Mouse (Mus musculus): ENCODE measurements around the gene Smarcd1.
"Not testable (repeated sequence)": the region's sequence is repeated elsewhere in the genome, so short reads cannot be mapped to it uniquely, and the experiment has no call there.

The Smarcd1 gene

DNA sequence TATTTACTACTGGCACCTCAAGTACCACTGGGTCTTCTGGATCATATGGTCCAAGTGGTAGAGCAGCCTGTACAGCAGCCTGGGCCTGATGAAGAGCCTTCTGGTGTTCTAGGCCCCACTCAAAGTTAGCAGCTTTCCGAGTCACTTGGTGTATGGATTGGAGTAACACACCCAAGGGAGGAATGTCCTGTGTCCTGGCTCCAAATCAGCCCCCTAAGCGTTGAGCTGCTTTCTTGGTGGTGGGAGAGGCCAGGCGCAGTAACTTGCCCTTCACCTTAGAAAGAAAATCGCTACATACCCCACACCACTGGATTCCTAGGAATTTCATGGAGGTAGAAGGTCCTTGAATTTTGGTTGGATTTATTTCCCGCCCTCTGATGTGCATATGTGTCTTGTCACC lies 17.8 kb upstream of the Smarcd1 start:
- DNase-seq (ENCODE audit: low read depth, low spot score): peak; percentile 75

DNA sequence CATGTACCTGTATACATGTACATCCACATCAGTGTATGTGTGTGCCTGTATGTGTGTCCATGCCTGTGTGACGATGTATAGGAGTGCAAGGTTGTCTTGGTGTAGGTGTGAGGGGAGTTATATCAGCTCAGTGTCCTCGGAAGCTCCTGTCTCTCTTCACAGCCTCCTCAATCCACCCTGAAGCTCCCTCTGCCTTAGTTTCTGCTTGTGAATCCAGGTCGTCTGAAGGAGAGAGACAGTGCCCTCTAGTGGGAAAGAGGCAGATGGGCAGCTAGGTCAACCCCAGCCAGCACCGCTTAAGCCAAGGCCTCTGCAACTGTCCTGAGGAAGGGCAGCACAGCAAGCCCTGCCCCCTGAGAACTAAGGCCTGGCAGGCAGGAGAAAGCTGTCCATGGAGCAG lies 13.2 kb upstream of the Smarcd1 start:
- peak; percentile 80 for DNase-seq (ENCODE audit: low read depth, low spot score)

DNA sequence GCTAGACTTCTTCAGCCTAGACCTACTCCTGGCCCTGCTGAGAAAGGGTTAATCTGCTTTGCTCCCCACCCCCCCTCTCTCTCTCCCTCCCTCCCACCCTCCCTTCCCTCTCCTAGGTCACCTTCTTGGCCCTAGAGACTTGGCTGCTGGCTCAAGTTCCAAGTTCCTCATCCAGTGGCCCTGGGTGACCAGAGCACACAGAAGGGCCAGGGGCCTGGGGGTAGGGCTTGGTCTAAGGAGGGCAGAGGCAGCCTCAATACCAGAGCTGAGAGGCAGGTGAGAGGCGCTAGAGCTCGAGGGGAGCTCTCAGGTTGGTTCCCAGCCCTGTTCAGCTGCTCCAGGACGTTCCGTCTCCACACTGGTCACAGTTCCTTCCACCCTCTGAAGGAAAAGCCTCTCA lies 11.0 kb upstream of the Smarcd1 start:
- DNase-seq (ENCODE audit: low read depth, low spot score): no peak

DNA sequence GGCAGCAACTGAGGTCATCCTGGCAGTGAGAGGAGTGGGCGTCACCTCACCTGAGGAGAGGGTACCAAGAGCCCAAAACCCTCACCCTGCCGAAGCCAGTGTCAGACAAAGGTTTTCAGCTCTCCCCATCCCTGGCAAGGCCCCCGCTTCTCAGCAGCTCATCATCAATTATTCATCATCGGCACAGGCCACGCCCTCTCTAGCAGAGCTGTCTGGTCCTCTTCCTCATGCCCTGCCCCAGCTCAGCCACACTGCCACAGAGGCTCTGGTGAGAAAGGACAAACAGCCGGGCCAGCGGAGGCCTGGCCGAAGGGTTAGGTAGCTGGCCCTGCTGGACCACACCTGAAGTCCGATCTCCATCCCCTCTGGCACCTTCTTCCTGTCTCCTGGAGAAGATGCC lies 10.0 kb upstream of the Smarcd1 start:
- no peak for DNase-seq (ENCODE audit: low read depth, low spot score)

DNA sequence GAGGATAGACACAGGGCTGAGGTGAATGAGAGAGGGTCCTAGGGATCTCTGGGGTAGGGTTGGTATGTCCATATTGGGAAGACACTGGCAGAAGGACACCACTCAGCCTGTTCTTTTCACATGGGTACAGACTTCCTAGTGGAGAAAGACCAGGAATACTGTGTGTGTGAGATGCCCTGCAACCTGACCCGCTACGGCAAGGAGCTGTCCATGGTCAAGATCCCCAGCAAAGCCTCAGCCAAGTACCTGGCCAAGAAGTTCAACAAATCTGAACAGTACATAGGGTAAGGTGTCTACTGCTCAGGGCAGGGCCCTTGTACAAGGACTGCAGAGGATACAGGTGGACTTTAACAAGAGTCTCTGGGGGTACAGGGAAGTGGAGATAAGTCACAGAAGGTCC lies 4.6 kb upstream of the Smarcd1 start:
- no peak for DNase-seq (ENCODE audit: low read depth, low spot score)

DNA sequence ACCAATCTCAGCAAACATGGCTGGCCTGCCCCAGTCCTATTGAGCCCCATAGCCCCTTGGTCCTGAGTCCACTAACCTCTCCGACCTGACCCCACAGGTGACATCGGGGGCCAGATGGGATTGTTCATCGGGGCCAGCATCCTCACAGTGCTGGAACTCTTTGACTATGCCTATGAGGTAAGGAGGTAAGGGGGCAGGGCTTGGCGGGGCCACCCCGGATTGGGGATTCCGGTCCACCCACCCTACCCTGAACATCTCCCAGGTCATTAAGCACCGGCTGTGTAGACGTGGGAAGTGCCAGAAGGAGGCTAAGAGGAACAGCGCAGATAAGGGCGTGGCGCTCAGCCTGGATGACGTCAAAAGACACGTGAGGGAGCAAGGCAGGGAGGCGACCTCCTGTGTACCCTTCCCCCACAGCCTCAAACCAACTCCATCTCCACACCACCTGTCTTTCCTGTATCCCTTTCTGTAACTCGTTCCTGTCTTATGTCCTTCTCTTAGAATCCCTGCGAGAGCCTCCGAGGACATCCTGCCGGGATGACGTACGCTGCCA lies 3.3 kb upstream of the Smarcd1 start:
- no peak for DNase-seq (ENCODE audit: low read depth, low spot score)

DNA sequence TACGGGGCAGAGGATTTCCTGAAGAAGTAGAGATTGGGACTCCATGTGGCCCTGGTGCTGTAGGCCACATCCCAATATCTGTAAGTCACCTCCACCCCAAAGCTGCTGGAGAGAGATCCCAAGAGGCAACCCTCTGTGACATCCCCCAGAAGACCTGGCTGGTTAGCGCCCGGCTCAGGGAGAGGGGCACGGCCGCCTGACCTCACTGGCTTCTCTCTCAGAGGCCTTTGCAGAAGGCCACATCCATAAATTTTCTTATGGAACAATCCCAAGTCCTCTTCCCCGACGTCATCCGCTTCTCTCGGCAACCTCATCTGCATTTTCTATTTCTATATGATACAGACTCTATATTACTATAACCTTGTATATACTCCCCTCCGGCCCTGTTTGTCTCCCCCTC lies 2.2 kb upstream of the Smarcd1 start:
- DNase-seq (ENCODE audit: low read depth, low spot score): no peak

DNA sequence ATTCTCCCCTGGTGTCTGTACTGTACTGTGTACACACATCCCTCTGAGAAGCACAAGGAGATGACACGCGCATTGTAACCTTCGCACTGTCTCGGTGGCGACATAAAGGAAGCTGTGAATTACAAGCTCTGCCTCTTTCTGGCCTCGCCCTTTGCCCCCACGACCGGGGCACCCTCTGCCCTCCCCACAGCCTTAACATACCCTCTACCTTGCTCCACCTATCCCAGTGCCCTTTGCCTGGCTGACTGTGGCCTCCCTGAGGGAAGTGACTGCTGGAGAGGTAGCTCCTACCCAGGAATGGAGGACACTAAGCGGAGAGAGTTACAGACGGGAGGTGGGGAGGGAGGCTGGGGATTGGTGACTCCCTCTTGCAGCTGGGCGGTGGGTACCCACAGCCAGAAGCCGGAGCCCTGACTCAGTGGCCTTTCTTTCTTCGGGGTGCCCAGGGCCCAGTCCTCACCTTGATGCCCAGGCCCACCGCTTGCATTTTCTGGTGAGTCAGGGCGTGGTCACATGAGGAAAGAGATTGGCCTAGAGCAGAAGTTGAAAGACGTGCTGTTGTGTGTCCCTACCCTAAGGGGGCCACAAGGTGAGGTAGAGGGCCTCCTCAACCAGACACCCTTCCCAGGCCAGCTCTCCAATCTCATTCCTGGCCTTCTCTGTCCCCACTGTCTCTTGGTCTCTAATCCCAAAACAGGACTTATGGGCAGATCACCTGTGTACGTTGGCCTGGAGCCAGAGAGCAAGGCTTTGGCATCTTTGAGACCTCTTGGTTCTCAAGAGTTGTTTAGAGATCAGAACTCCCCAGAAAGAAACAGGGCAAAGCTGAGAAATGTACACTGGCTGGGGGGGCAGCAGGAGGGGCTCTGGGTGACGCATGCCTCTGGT lies 1.5 kb upstream of the Smarcd1 start:
- DNase-seq (ENCODE audit: low read depth, low spot score): no peak

DNA sequence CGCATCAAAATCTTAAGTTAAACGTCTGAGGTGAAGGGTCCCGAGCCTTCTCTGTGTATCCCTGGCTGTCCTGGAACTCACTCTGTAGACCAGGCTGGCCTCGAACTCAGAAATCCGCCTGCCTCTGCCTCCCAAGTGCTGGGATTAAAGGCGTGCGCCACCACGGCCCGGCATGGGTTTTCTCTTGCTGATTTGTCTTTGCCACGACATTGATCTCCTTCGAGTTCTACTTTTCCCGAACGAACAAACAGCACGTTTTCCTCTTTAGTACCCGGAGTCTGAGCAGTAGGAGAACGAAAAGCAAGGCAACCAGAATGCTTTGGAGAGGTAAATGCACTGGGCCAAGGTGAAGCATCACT lies 310 bp upstream of the Smarcd1 start:
- not testable (repeated sequence) for DNase-seq (ENCODE audit: low read depth, low spot score)

DNA sequence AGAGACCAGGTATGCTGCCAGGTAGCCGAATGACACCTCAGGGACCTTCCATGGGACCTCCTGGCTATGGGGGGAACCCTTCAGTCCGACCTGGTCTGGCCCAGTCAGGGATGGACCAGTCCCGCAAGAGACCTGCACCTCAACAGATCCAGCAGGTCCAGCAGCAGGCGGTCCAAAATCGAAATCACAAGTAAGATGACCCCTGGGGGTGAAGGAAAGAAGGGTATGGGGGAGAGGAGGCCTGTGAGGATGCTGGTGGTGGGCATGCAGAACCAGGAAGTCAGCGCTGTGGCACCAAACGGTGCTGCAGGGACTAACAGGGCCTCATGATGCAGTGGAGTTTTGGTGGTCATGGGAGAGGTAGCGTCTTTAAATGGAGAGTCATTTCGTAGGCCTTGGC lies 1.2 kb downstream of the Smarcd1 start:
- no peak for DNase-seq (ENCODE audit: low read depth, low spot score)

DNA sequence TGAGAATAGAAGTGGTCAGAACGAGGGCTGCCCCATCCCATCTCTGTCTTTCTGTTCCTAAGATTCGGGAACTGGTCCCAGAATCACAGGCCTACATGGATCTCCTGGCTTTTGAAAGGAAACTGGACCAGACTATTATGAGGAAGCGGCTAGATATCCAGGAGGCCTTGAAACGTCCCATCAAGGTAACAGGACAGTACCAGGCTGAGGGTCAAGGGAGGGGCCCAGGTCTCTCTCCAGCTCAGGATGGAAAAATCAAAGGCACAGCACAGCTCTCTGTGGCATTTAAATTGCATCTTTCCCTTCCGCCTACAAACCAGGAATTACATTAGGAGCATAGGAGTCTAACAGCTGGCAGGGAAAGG lies 1.7 kb downstream of the Smarcd1 start:
- no peak for DNase-seq (ENCODE audit: low read depth, low spot score)

DNA sequence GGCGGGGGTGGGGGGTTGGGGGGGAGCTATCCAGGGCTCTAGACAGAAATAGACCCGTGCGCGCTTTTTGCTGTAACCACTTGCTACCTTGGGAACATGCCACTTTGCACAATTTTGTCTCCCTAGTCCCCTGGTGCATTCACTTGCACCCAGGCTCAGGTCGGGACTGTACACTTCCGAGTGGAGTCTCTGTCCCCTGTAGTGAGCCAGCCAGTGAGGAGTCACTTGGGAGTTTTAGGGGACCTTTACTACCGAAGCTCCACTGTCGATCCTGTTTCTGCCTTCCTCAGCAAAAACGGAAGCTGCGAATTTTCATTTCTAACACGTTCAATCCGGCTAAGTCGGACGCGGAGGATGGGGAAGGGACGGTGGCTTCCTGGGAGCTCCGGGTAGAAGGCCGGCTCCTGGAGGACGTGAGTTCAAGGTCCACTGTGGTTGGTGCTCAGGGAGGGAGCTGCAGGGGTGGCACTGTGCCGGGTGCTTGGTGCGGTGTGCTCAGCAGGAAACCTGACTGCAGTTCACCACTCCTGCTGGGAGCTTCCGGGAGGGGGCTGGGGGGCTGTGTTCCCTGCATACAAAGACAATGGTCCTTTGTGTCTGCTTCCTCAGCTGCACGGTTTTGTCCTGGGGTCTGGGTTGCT lies 2.2 kb downstream of the Smarcd1 start:
- DNase-seq (ENCODE audit: low read depth, low spot score): peak; percentile 75

DNA sequence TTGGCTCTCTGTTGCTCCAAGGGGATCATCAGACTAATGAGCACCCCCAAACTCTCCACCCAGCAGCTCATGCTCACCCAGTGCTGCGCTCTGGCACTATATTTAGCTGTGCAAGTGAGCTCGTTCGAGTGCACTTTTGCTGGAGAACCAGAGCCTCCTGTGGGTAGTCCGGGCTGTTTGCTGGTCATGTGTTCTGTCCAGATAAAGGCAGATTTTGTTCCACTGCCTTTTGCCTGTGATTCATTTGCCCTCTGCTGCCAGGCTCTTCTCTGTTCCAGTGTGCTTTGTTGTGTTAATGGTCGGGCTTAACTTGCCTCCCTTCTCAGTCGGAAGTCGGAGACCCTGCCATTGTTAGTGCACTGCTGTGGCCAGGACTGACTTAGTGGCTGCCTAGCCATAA lies 3.0 kb downstream of the Smarcd1 start:
- peak; percentile 87 for DNase-seq (ENCODE audit: low read depth, low spot score)

DNA sequence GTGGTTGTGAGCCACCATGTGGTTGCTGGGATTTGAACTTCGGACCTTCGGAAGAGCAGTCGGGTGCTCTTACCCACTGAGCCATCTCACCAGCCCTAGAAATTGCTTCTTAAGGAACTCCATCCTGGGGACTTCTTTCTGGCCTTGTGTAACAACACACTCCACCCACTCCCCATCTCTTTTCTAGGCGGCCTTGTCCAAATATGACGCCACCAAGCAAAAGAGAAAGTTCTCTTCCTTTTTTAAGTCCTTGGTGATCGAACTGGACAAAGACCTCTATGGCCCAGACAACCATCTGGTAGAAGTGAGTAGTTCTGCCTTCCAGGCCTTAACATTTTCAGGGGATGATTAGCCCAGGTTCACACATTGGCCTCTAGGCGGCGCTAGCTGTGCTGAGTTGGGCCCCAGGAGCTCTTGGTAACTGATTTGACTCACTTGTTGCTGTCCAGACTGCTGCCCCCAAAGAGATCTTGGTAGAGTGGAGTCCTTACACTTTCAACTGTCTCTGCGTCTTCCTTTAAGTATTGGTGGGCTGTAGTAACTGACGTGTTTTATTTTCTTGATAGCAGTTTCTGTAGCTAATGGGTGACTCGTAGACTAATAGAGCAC lies 3.6 kb downstream of the Smarcd1 start, which contains the start of gene Gm17349:
TSS of gene Gm17349 (minus strand) at position 51 of the 609 bp plus-strand sequence.
- peak; percentile 89 for DNase-seq (ENCODE audit: low read depth, low spot score)

DNA sequence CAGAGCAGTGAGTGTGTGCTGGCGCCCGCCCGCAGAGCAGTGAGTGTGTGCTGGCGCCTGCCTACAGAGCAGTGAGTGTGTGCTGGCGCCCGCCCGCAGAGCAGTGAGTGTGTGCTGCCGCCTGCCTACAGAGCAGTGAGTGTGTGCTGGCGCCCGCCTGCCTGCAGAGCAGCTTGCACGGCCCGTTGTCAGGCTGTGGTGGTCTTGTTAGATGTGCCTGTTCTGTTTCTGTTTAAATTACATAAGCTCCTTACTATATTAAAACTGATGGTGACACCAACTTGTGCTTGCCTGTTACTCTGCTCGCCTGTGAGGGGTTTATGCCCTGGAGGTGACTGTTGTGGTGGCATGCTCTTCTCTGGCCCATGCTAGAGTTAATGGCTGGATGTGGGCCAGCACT lies 6.2 kb downstream of the Smarcd1 start:
- DNase-seq (ENCODE audit: low read depth, low spot score): peak; percentile 50

DNA sequence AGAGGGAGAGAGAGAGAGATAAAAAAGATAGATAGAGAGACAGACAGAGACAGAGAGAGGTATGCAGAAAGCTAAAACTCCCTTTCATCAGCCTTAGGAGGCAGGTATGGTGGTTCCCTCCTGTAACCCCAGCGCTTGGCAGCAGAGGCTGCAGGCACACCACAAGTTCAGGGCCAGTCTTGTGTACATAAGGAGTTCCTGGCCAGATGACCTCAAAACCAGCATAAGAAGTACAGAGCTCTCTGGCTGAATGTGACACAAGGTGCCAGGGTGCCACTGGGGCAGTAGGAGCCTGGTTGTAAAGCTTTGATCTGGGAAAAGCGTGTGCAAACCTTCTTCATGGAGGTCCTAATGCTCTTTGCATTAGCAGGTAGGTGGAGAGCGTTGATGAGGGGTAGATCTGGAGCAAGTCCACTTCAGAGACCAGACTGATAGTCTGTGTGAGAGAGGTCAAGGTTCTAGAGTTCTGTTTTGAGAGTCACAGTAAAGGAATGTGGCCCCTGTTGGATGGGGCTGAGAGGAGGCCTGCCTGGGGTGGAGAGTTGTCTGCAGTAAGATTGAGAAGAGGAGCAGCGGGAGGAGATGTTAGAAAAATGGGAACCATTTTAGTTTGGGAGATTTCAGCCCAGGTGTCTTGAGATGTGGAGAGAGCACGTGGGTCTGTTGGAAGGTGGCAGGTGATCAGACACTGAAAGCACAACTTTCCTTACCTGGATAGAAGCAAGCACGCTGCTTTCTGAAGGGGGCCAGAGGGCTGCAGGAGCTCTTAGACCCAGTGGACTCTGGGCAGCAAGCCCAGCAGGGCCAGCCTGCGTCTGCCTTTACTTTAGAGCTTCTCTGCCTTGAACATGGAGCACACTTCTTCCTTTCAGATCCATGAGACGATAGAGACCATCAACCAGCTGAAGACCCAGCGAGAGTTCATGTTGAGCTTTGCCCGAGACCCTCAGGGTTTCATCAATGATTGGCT lies 8.6 kb downstream of the Smarcd1 start:
- no peak for DNase-seq (ENCODE audit: low read depth, low spot score)

DNA sequence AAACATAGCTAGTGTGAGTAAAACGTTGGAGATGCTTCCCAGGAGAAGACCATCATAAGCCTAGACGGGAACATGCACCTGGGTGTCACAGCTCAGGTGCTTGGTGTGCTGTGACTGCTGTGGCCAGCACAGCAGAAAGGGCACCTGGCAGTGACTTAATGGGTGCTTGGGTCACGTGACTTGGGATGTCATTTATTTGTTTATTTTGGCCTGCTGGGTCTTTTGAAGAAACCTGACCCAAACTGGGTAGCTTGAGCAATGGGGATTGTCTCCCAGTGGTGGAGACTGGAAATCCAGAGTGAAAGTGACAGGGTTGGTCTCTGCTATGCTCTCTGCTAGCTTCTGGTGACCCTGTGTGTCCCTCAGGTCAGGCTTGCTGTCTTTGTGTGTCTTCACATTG lies 9.6 kb downstream of the Smarcd1 start:
- DNase-seq (ENCODE audit: low read depth, low spot score): no peak

DNA sequence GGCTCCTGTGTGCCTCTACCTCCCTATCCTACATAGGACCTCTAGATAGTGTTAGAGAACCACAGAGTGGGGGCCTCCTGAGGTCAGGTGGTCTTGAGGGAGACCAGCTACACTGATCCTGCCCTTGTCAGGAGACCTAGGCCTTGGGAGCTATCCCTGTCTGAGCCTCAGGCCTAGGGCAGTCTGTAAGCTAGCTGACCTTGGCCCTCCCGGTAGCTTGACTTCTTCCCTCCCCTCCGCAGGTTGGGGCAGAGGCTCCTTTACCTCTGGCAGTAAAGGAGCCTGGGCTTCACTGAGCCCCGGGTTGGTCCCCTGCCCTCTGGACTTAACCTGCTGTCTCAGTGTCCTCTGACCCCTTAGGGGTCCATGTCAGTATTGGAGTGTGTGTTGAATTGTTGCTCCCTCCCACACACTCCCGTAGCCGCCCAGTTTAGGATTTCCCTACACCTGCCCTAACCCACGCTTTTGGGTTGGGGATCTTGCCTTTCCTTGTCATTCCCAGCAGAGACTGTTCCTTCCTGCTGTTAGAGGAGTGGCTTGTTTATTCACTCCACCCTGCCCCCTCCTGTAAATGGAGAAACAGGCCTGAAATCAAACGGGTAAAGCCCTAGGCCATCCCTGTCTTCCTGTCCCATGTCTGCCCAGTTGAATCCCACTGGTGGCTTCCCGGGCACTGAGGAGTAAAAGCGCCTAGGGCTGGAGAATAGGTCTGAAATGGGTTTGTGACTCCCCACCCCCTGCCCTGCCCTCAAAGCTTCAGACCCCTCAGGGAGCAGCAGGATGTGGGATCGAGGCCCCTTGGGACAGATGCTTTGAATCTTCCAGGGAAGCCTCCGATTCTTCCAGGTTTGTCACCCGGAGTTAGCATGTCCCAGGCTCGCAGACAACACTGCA lies 11.0 kb downstream of the Smarcd1 start:
- DNase-seq (ENCODE audit: low read depth, low spot score): peak; percentile 63

DNA sequence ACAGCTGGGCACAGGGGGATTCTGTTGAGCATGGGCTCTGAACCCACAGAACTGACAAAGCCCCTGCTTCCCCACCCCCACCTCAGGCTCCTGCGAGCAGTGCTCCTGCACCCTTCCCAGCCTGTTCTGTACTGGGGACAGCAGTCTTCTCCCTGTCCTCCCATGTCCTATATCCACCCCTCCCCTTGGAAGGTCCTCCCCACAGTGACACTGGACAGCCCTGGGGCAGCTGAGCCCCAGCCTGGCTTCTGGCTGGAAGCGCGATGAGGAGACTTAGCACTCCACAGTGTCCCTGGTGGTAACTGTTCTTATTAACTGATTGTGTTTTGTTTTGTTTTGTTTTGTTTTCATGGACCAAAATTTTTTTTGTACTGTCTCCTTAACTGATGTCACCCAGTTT lies 11.6 kb downstream of the Smarcd1 start:
- DNase-seq (ENCODE audit: low read depth, low spot score): no peak

DNA sequence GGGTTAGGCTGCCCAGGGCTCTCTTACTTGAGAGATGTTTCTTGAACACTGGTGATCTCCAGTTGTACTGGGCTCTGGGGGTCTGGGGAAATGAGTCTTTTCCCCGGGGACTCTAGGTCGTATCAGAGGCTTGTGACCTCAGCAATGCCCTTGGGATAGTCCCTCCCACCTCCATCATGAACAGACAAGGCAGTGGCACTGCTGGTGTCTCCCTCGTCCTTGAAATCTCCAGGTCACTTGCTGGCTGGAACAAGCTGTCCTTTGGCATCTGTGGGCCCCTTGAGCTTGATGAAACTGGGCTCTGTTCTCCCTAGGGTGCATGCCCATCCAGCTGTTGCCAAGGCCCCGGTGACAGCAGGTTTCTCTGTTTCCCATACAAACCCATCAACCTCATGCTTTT lies 12.3 kb downstream of the Smarcd1 start:
- no peak for DNase-seq (ENCODE audit: low read depth, low spot score)
